Mouse (Mus musculus) kidney, adult 2 months (tissue): ENCODE data around the gene Msi2.

ENCODE experiments used
- CTCF ChIP-seq: fragments of 200-500 bp; conservative IDR thresholded peaks from 2 replicates; pipeline ENCODE4 v1.5.1; 2011; ENCODE audit warnings: low read depth, mild to moderate bottlenecking, control low read depth, low read length, moderate library complexity, mixed read lengths; ENCODE audit not compliant: insufficient read depth, insufficient read length
- POLR2A ChIP-seq: fragments of 200-500 bp; IDR thresholded peaks from one replicate; pipeline ENCODE4 v1.6.1; 2011; ENCODE audit warnings: low read depth, low read length, control low read depth

GRCm38 (mm10) chr11:88646493-88646892 lies 71.8 kb downstream of the Msi2 start:
- no peak for TF ChIP-seq CTCF
- no peak for TF ChIP-seq POLR2A
